Mouse (Mus musculus) lung, embryonic 16.5 days (tissue): Measurements from ENCODE around the gene Rnf216. TPM values are rescaled to one million over a fixed set of nuclear protein-coding genes. Genes with fewer than 3 reads are reported as not detected.
"Not testable (repeated sequence)": the region's sequence is repeated elsewhere in the genome, so short reads cannot be mapped to it uniquely, and the experiment has no call there.

Experiments used
- ATAC-seq: fragments of 200-750 bp; cut with Nextera tagmentation; 2 replicates; pipeline ENCODE4 v1.8.0; 2017; ENCODE audit warnings: low read depth, mild to moderate bottlenecking, moderate library complexity
- H3K27ac ChIP-seq: fragments of 300-500 bp; sonication (generic); 2 replicates; pipeline ENCODE4 v1.5.1; 2014; ENCODE audit warnings: mild to moderate bottlenecking, control low read depth, low read length
- H3K27me3 ChIP-seq: fragments of 300-500 bp; sonication (generic); 2 replicates; pipeline ENCODE4 v1.6.1; 2014; ENCODE audit warnings: low read depth, low read length, mixed read lengths; ENCODE audit not compliant: control insufficient read depth, insufficient read depth
- H3K36me3 ChIP-seq: fragments of 300-500 bp; sonication (generic); 2 replicates; pipeline ENCODE4 v1.6.1; 2014; ENCODE audit warnings: low read length; ENCODE audit not compliant: control insufficient read depth, insufficient read depth
- H3K4me1 ChIP-seq: fragments of 300-500 bp; sonication (generic); replicated peaks from 2 replicates; pipeline ENCODE4 v1.6.1; 2014; ENCODE audit warnings: low read length, mixed read lengths; ENCODE audit not compliant: control insufficient read depth, insufficient read depth
- H3K4me2 ChIP-seq: fragments of 300-500 bp; sonication (generic); 2 replicates; pipeline ENCODE4 v1.6.1; 2014; ENCODE audit warnings: low read depth, low read length, control low read depth
- H3K4me3 ChIP-seq: fragments of 300-500 bp; sonication (generic); 2 replicates; pipeline ENCODE4 v1.5.1; 2014; ENCODE audit warnings: mild to moderate bottlenecking, low read length, control low read depth
- H3K9ac ChIP-seq: fragments of 300-500 bp; sonication (generic); 2 replicates; pipeline ENCODE4 v1.6.1; 2014; ENCODE audit warnings: low read length, control low read depth
- H3K9me3 ChIP-seq: fragments of 300-500 bp; sonication (generic); 2 replicates; pipeline ENCODE4 v1.6.1; 2016; ENCODE audit warnings: low read length; ENCODE audit not compliant: control insufficient read depth
- WGBS: fragments of 180-500 bp; shearing (Covaris S2); extraction: QIAGEN DNeasy Blood & Tissue Kit; methylation state at CpG from one replicate; pipeline ENCODE4 v1.1.7; 2014; 5-methylcytosine and 5-hydroxymethylcytosine counted together
- polyA plus RNA-seq: library from polyadenylated mRNA; unstranded; fragments of >200 nt; fragmentation: Nextera tagmentation; extraction: Ambion mirVana; gene quantifications from 2 replicates; pipeline ENCODE4 v1.2.1, GENCODE M21; 2015

Gene Rnf216
- polyA plus RNA-seq, 1 experiment from 2014 or later: 35.9 TPM

- not testable (repeated sequence) for H3K4me2 ChIP-seq, H3K27ac ChIP-seq, H3K4me3 ChIP-seq, H3K9ac ChIP-seq, H3K9me3 ChIP-seq, H3K27me3 ChIP-seq, ATAC-seq, H3K36me3 ChIP-seq, H3K4me1 ChIP-seq
- WGBS: 80% methylated on average over 3 of the region's 6 CpGs
These were observed 21.6 kb upstream of the Rnf216 start for GRCm38 (mm10) chr5:143134216-143135010.

- Histone ChIP-seq H3K27me3 (no peaks in the 10 kb centered on the region), H3K4me3 (no peak overlapping the region), H3K4me2 (no peak overlapping the region), H3K9ac (no peak overlapping the region), H3K27ac (no peak overlapping the region), H3K9me3 (peaks cover 9% of the 10 kb centered on the region; the same call in 1 of the 2 replicates), H3K36me3 (no peaks in the 10 kb centered on the region), H3K4me1 (no peaks in the 10 kb centered on the region)
- 53% methylated on average over 13 of the region's 13 CpGs for WGBS
- no peak for ATAC-seq
These were observed 20.2 kb upstream of the Rnf216 start for GRCm38 (mm10) chr5:143132935-143133514.

DNA sequence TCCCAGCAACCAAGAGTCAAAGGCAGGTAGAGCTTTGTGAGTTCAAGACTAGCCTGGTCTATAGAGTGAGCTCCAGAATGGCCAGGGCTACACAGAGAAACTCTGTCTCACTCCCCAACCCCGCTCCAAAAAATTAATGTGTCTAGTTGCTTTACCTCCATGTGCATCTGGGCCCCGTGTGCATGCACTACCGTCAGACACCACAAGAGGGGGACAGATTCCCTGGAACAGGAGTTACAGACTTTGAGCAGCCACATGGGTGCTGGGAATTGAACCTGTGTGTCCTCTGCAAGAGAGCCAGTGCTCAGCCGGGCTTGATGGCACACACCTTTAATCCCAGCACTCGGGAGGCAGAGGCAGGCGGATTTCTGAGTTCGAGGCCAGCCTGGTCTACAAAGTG is 17.5 kb upstream of the Rnf216 start:
- 86% methylated on average over 7 of the region's 7 CpGs for WGBS
- no peak for ATAC-seq
- Histone ChIP-seq H3K27me3 (no peaks in the 10 kb centered on the region), H3K4me2 (no peak overlapping the region), H3K36me3 (no peaks in the 10 kb centered on the region), H3K9me3 (peaks cover 9% of the 10 kb centered on the region; the same call in 1 of the 2 replicates), H3K27ac (no peak overlapping the region), H3K4me1 (no peaks in the 10 kb centered on the region), H3K9ac (no peak overlapping the region), H3K4me3 (no peak overlapping the region)

- Histone ChIP-seq H3K4me1 (no peaks in the 10 kb centered on the region), H3K4me2 (no peak overlapping the region), H3K9ac (no peak overlapping the region), H3K27ac (no peak overlapping the region), H3K27me3 (no peaks in the 10 kb centered on the region), H3K4me3 (no peak overlapping the region), H3K36me3 (no peaks in the 10 kb centered on the region), H3K9me3 (peaks cover 9% of the 10 kb centered on the region; the same call in 1 of the 2 replicates)
- no peak for ATAC-seq
- 89% methylated on average over 16 of the region's 16 CpGs for WGBS
These were observed 16.3 kb upstream of the Rnf216 start for GRCm38 (mm10) chr5:143129101-143129500.

GRCm38 (mm10) chr5:143127837-143128236 is 15.0 kb upstream of the Rnf216 start:
- no peak overlapping the region for H3K4me2 ChIP-seq
- H3K27ac ChIP-seq: no peak overlapping the region
- no peaks in the 10 kb centered on the region for H3K27me3 ChIP-seq
- no peaks in the 10 kb centered on the region for H3K36me3 ChIP-seq
- H3K9me3 ChIP-seq: peaks cover 9% of the 10 kb centered on the region; the same call in 1 of the 2 replicates
- H3K4me3 ChIP-seq: no peak overlapping the region
- no peaks in the 10 kb centered on the region for H3K4me1 ChIP-seq
- WGBS: 80% methylated on average over 8 of the region's 8 CpGs
- no peak overlapping the region for H3K9ac ChIP-seq
- ATAC-seq: no peak

GRCm38 (mm10) chr5:143126908-143127307 is 14.1 kb upstream of the Rnf216 start:
- Histone ChIP-seq H3K9ac (no peak overlapping the region), H3K4me1 (no peaks in the 10 kb centered on the region), H3K4me3 (no peak overlapping the region), H3K27ac (no peak overlapping the region), H3K27me3 (no peaks in the 10 kb centered on the region), H3K9me3 (peaks cover 9% of the 10 kb centered on the region; the same call in 1 of the 2 replicates), H3K36me3 (no peaks in the 10 kb centered on the region), H3K4me2 (no peak overlapping the region)
- 60% methylated on average over 4 of the region's 4 CpGs for WGBS
- ATAC-seq: no peak

DNA sequence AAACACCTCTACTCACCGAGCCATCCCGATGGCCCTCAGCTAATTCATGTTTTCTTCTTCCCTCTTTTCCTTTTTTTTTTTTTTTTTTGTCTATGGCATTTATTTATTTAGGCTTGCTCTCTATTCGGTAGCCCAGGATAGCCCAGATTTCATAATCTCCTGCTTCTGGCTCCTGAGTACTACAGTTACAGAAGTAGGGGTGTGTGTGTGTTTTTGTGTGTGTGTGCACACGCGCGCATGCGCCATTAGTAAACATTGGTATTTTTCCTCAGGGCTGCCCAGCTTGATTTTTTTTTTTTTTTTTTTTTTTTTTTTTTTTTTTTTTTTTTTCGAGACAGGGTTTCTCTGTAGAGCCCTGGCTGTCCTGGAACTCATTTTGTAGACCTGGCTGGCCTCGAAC is 13.3 kb upstream of the Rnf216 start:
- WGBS: 89% methylated on average over 9 of the region's 9 CpGs
- Histone ChIP-seq H3K9me3 (peaks cover 9% of the 10 kb centered on the region; the same call in 1 of the 2 replicates), H3K9ac (no peak overlapping the region), H3K27ac (no peak overlapping the region), H3K27me3 (no peaks in the 10 kb centered on the region), H3K4me3 (no peak overlapping the region), H3K36me3 (no peaks in the 10 kb centered on the region), H3K4me2 (no peak overlapping the region), H3K4me1 (no peaks in the 10 kb centered on the region)
- ATAC-seq: no peak

DNA sequence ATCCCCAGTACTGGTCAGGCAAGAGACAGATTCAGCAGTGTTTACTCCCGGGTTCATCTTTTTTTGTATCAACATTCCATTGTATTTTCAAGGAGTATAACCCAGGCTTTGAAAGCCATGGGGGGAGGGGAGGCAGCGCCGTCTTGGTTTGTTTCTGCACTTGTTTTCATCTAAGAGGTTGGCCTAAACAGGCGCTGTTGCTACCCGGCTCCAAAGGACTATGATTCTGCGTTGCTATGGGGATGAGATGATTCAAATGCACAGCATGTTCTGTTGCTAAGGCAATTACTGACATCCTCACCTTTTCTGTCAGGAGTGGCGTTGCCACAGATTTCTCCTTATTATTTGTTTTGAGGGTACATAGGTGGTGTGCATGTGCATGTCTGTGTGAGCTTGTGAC is 12.8 kb upstream of the Rnf216 start:
- WGBS: 52% methylated on average over 7 of the region's 7 CpGs
- Histone ChIP-seq H3K27ac (no peak overlapping the region), H3K27me3 (no peaks in the 10 kb centered on the region), H3K9ac (no peak overlapping the region), H3K9me3 (peaks cover 9% of the 10 kb centered on the region; the same call in 1 of the 2 replicates), H3K4me2 (no peak overlapping the region), H3K4me3 (no peak overlapping the region), H3K36me3 (no peaks in the 10 kb centered on the region), H3K4me1 (no peaks in the 10 kb centered on the region)
- ATAC-seq: no peak

DNA sequence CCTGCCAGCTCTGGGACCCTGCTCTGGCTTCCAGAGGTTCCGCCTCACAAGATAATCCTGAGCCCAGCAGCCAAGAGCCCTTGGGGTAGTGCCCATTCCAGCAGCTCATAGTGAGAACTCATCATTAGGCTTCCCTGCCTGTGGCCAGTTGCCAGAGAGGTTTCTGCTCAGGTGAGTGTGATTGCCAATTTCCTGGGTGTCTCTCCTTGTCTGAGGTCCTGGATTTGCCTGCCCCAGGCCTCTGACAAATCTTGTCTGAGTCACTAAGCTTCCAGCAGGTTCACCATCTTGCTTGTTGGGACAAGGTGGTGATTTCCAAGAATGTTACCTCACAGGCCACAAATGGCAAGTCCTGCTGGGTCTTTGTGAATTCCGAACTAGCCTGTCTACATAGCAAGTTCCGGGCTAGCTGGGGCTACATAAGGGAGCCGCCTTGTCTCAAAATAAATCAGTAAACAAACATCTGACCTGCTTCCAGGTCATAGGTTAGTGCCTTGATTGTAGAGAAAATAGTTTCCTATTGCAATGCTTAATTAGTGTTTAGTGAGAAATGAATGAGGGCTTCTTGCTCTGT is 12.1 kb upstream of the Rnf216 start:
- no peak overlapping the region for H3K9ac ChIP-seq
- H3K27ac ChIP-seq: no peak overlapping the region
- no peaks in the 10 kb centered on the region for H3K36me3 ChIP-seq
- peaks cover 5% of the 10 kb centered on the region; the same call in 1 of the 2 replicates for H3K9me3 ChIP-seq
- ATAC-seq: no peak
- no peaks in the 10 kb centered on the region for H3K4me1 ChIP-seq
- no peak overlapping the region for H3K4me3 ChIP-seq
- no peaks in the 10 kb centered on the region for H3K27me3 ChIP-seq
- H3K4me2 ChIP-seq: no peak overlapping the region
- 74% methylated on average over 4 of the region's 4 CpGs for WGBS
